Mouse (Mus musculus) lung, embryonic 15.5 days (tissue): Measurements from ENCODE around the gene Prrx2. TPM values are rescaled to one million over a fixed set of nuclear protein-coding genes. Genes with fewer than 3 reads are reported as not detected.
A peak's percentile ranks its signal among the peaks of the same experiment; 100 is the strongest.

Source experiments
- ATAC-seq: fragments of 200-750 bp; cut with Nextera tagmentation; 2 replicates; pipeline ENCODE4 v1.8.0; 2017; ENCODE audit warnings: moderate number of reproducible peaks, borderline replicate concordance; ENCODE audit not compliant: low FRiP score, low TSS enrichment; ENCODE audit errors: extremely low read depth
- H3K27ac ChIP-seq: fragments of 300-500 bp; sonication (generic); 2 replicates; pipeline ENCODE4 v1.5.1; 2015; ENCODE audit warnings: moderate library complexity, mild to moderate bottlenecking, inconsistent platforms
- H3K27me3 ChIP-seq: fragments of 300-500 bp; sonication (generic); 2 replicates; pipeline ENCODE4 v1.6.1; 2015; ENCODE audit warnings: inconsistent platforms
- H3K36me3 ChIP-seq: fragments of 300-500 bp; sonication (generic); 2 replicates; pipeline ENCODE4 v1.6.1; 2015; ENCODE audit warnings: inconsistent platforms
- H3K4me1 ChIP-seq: fragments of 300-500 bp; sonication (generic); 2 replicates; pipeline ENCODE4 v1.6.1; 2015; ENCODE audit warnings: inconsistent platforms
- H3K4me2 ChIP-seq: fragments of 300-500 bp; sonication (generic); 2 replicates; pipeline ENCODE4 v1.6.1; 2015; ENCODE audit warnings: inconsistent platforms, mild to moderate bottlenecking, moderate library complexity
- H3K4me3 ChIP-seq: fragments of 300-500 bp; sonication (generic); 2 replicates; pipeline ENCODE4 v1.5.1; 2015; ENCODE audit warnings: mild to moderate bottlenecking, inconsistent platforms
- H3K9ac ChIP-seq: fragments of 300-500 bp; sonication (generic); 2 replicates; pipeline ENCODE4 v1.6.1; 2015; ENCODE audit warnings: inconsistent platforms
- H3K9me3 ChIP-seq: fragments of 300-500 bp; sonication (generic); 2 replicates; pipeline ENCODE4 v1.6.1; 2016; ENCODE audit warnings: inconsistent platforms
- WGBS: fragments of 180-500 bp; shearing (Covaris S2); methylation state at CpG from one replicate; pipeline ENCODE4 v1.1.7; 2015; 5-methylcytosine and 5-hydroxymethylcytosine counted together
- polyA plus RNA-seq: library from polyadenylated mRNA; unstranded; fragments of >200 nt; fragmentation: Nextera tagmentation; extraction: Ambion mirVana; gene quantifications from 2 replicates; pipeline ENCODE4 v1.2.1, GENCODE M21; 2015

Prrx2 gene
- polyA plus RNA-seq, 1 experiment from 2014 or later = 12.5 TPM

GRCm38 (mm10) chr2:30848184-30848583, 13.4 kb downstream of the Prrx2 start:
- H3K9me3 ChIP-seq = no peaks in the 10 kb centered on the region
- H3K4me2 ChIP-seq = no peak overlapping the region
- 44% methylated on average over 8 of the region's 8 CpGs for WGBS
- no peak overlapping the region for H3K9ac ChIP-seq
- H3K36me3 ChIP-seq = no peaks in the 10 kb centered on the region
- H3K27me3 ChIP-seq = peaks cover 43% of the 10 kb centered on the region
- H3K4me1 ChIP-seq = peaks cover 40% of the 10 kb centered on the region
- H3K4me3 ChIP-seq = no peak overlapping the region
- no peak for ATAC-seq
- H3K27ac ChIP-seq = no peak overlapping the region

DNA sequence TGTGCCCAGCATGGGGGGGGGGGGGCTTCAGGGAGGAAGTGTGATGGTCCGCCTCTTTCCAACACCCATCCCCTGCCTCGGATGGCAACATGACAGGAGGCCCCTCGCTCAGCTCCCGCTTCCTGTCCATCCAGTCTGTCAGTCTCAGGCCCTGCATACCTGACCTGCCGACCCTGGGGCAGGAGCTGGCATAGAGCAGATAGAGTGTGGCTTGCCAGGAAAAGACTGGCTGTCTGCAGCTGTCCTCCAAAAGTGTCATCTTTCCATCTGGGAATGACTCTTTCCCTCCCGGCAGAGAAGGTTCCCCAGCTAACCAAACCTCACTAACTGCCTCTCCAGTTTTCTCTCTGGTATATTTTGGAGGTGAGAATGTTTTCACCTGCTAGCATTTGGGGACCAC, 15.8 kb downstream of the Prrx2 start:
- Histone ChIP-seq H3K4me3 (no peak overlapping the region), H3K27me3 (peaks cover 20% of the 10 kb centered on the region; the same call in 1 of the 2 replicates), H3K9ac (no peak overlapping the region), H3K9me3 (no peaks in the 10 kb centered on the region), H3K4me2 (no peak overlapping the region), H3K4me1 (peaks cover 35% of the 10 kb centered on the region), H3K27ac (no peak overlapping the region), H3K36me3 (no peaks in the 10 kb centered on the region)
- no peak for ATAC-seq
- WGBS = 9% methylated on average over 6 of the region's 6 CpGs

DNA sequence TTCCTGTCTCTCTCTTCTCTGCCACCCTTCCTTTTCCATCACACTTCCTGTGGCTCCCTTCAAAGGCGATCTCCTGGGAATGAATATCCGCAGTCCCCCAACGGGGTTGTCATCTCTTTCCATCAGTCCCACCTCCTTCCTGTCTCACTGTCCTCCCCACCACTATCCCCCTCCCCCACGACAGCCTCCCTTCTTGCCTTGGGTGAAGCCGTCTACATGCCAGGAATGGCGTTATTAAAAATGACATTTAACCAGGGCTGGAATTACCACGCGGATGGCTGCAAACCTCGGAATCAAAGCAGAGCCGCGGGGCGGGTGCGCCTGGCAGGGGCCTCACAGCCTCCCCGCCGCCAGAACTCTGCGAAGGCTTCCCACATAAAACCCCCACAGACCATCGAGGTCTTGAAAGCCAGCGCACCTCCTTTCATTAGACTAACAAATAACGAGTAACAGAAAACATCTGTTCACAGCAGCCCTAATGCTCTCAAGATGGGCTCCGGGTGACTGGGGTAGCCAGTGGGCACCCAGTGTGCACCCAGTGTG, 18.1 kb downstream of the Prrx2 start:
- Histone ChIP-seq H3K4me1 (peaks cover 21% of the 10 kb centered on the region), H3K9me3 (no peaks in the 10 kb centered on the region), H3K36me3 (no peaks in the 10 kb centered on the region), H3K4me2 (peak overlapping the region; percentile 21; the same call in 1 of the 2 replicates), H3K27ac (no peak overlapping the region), H3K27me3 (peaks cover 4% of the 10 kb centered on the region; the same call in 1 of the 2 replicates), H3K9ac (no peak overlapping the region), H3K4me3 (no peak overlapping the region)
- WGBS = 20% methylated on average over 20 of the region's 20 CpGs
- ATAC-seq = no peak

DNA sequence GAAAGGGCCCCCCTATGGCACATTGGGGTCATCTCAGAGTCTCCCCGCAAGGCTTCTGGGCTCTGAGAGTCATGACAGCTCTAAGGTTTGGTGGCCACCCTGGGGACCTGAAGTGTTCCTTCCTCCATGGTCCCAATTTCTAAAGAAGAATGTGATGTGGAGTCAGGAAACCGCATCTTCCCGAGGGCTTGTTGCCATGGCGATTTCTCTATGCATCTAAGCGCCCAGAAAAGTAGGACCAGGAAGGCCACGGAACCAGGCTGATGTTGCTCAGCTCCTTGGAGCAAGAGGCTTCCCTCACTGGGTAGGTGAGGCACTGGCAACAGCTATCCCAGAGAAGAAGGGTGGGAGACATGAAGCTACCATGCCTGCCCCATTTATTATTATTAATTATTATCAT, 22.3 kb downstream of the Prrx2 start:
- Histone ChIP-seq H3K4me1 (peaks cover 11% of the 10 kb centered on the region), H3K36me3 (no peaks in the 10 kb centered on the region), H3K4me3 (no peak overlapping the region), H3K27me3 (no peaks in the 10 kb centered on the region), H3K4me2 (no peak overlapping the region), H3K27ac (no peak overlapping the region), H3K9ac (no peak overlapping the region), H3K9me3 (no peaks in the 10 kb centered on the region)
- 71% methylated on average over 6 of the region's 6 CpGs for WGBS
- ATAC-seq = no peak

- ATAC-seq = no peak
- Histone ChIP-seq H3K4me1 (peaks cover 9% of the 10 kb centered on the region), H3K27ac (no peak overlapping the region), H3K9ac (no peak overlapping the region), H3K4me2 (no peak overlapping the region), H3K9me3 (no peaks in the 10 kb centered on the region), H3K27me3 (peaks cover 15% of the 10 kb centered on the region), H3K36me3 (no peaks in the 10 kb centered on the region), H3K4me3 (no peak overlapping the region)
- 65% methylated on average over 5 of the region's 5 CpGs for WGBS
These were observed 25.0 kb downstream of the Prrx2 start for GRCm38 (mm10) chr2:30859782-30860181.

DNA sequence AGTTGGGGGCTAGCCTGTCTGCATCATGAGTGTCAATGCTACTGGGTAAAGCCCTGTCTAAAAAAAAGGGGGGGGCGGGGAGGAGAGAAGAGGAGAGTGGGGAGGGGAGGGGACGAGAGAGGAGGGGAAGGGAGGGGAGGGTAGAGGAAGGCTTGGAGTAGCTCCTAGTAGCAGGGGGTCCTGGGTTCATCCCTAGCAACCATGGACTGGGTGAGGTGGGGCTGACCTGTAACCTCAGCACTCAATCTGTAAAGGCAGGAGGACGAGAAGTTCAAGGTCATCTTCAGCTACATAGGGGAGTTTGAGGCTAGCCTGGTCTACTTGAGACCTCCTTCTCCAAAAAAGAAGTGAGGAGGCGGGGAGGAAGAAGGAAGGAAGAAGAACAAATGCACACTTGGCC, 27.3 kb downstream of the Prrx2 start:
- WGBS = 62% methylated on average over 4 of the region's 4 CpGs
- H3K36me3 ChIP-seq = no peaks in the 10 kb centered on the region
- H3K4me2 ChIP-seq = no peak overlapping the region
- no peaks in the 10 kb centered on the region for H3K9me3 ChIP-seq
- H3K4me3 ChIP-seq = no peak overlapping the region
- H3K9ac ChIP-seq = no peak overlapping the region
- H3K27me3 ChIP-seq = peaks cover 21% of the 10 kb centered on the region
- H3K4me1 ChIP-seq = peaks cover 14% of the 10 kb centered on the region
- no peak overlapping the region for H3K27ac ChIP-seq
- ATAC-seq = no peak

- no peak for ATAC-seq
- H3K9me3 ChIP-seq = no peaks in the 10 kb centered on the region
- peaks cover 21% of the 10 kb centered on the region for H3K27me3 ChIP-seq
- H3K4me2 ChIP-seq = no peak overlapping the region
- no peak overlapping the region for H3K9ac ChIP-seq
- H3K4me1 ChIP-seq = peaks cover 14% of the 10 kb centered on the region
- no peak overlapping the region for H3K4me3 ChIP-seq
- WGBS = 51% methylated on average over 9 of the region's 9 CpGs
- H3K36me3 ChIP-seq = no peaks in the 10 kb centered on the region
- H3K27ac ChIP-seq = no peak overlapping the region
These were observed 28.8 kb downstream of the Prrx2 start for GRCm38 (mm10) chr2:30863574-30863973.

DNA sequence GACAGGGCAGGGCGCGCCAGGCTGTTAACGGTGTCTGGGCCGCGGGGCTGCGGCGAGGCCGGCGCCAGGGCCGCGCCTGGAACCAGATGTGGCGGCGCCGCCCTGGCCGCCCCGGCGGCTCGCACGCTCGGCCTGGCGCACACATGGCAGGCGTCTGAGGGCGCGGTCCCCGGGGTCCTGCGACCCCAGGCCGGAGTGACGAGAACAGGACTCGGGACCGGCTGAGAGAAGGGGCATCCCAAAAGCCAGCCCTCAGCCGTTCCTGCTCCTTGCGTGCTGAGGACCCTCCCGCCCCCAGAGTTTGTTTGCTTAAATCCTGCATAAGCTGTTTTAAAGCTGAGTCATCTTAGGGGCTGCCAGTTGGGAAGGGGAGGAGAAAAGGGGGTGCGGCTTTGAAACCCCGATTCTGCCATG, 30.2 kb downstream of the Prrx2 start:
- Histone ChIP-seq H3K36me3 (no peaks in the 10 kb centered on the region), H3K27ac (no peak overlapping the region)

GRCm38 (mm10) chr2:30865426-30865825, 30.7 kb downstream of the Prrx2 start:
- WGBS = 61% methylated on average over 3 of the region's 3 CpGs
- H3K9ac ChIP-seq = no peak overlapping the region
- H3K27me3 ChIP-seq = peaks cover 21% of the 10 kb centered on the region
- H3K4me3 ChIP-seq = peak overlapping the region; percentile 34; the same call in 1 of the 2 replicates
- H3K27ac ChIP-seq = no peak overlapping the region
- peaks cover 14% of the 10 kb centered on the region for H3K4me1 ChIP-seq
- ATAC-seq = 0 out of 2 replicates have a peak, but pooled peaks have one; percentile 7
- H3K9me3 ChIP-seq = no peaks in the 10 kb centered on the region
- H3K36me3 ChIP-seq = no peaks in the 10 kb centered on the region
- peak overlapping the region; percentile 68 for H3K4me2 ChIP-seq

More for the DNA sequence above, 30.2 kb downstream of the Prrx2 start:
- peak overlapping the region; percentile 68 for H3K4me2 ChIP-seq
- peaks cover 21% of the 10 kb centered on the region for H3K27me3 ChIP-seq
- 2% methylated on average over 35 of the region's 35 CpGs for WGBS
- peak; percentile 57 for ATAC-seq
- peak overlapping the region; percentile 34 for H3K4me3 ChIP-seq
- no peak overlapping the region for H3K9ac ChIP-seq
- peaks cover 14% of the 10 kb centered on the region for H3K4me1 ChIP-seq
- H3K9me3 ChIP-seq = no peaks in the 10 kb centered on the region

GRCm38 (mm10) chr2:30870863-30871262, 36.1 kb downstream of the Prrx2 start:
- peaks cover 23% of the 10 kb centered on the region for H3K4me1 ChIP-seq
- H3K27me3 ChIP-seq = no peaks in the 10 kb centered on the region
- ATAC-seq = no peak
- H3K36me3 ChIP-seq = no peaks in the 10 kb centered on the region
- no peak overlapping the region for H3K27ac ChIP-seq
- H3K4me3 ChIP-seq = no peak overlapping the region
- no peak overlapping the region for H3K9ac ChIP-seq
- H3K4me2 ChIP-seq = no peak overlapping the region
- H3K9me3 ChIP-seq = no peaks in the 10 kb centered on the region
- WGBS = 64% methylated on average over 8 of the region's 8 CpGs

- Histone ChIP-seq H3K9ac (no peak overlapping the region), H3K36me3 (no peaks in the 10 kb centered on the region), H3K4me2 (no peak overlapping the region), H3K27me3 (no peaks in the 10 kb centered on the region), H3K4me1 (peaks cover 29% of the 10 kb centered on the region), H3K9me3 (no peaks in the 10 kb centered on the region), H3K27ac (no peak overlapping the region), H3K4me3 (no peak overlapping the region)
- no peak for ATAC-seq
- 60% methylated on average over 6 of the region's 6 CpGs for WGBS
These were observed 37.9 kb downstream of the Prrx2 start for GRCm38 (mm10) chr2:30872669-30873068.

DNA sequence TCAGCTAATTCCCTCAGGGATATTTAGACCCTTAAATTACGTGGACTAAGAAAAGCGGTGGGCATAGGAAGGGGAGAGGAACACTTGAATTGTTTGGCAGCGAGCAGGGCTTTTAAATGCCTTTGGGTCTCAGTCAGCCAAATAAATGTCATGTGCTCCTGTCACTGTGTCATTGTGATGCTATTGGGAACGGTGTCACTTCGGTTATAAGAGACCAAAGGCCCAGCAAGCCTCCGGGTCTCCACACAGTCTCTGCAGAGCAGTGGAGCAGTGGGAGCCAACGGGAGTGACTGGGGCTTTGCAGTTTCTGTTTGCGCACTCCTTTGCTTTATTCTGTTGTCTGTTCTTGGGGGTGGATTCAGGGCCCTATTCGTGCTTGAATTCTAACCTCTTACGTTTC, 39.7 kb downstream of the Prrx2 start:
- WGBS = 32% methylated on average over 10 of the region's 10 CpGs
- H3K27me3 ChIP-seq = no peaks in the 10 kb centered on the region
- no peaks in the 10 kb centered on the region for H3K36me3 ChIP-seq
- no peaks in the 10 kb centered on the region for H3K9me3 ChIP-seq
- no peak overlapping the region for H3K4me3 ChIP-seq
- no peak for ATAC-seq
- 0 out of 2 replicates have a peak overlapping the region, but pooled peaks have one; percentile 16 for H3K27ac ChIP-seq
- H3K4me1 ChIP-seq = peaks cover 29% of the 10 kb centered on the region
- no peak overlapping the region for H3K9ac ChIP-seq
- H3K4me2 ChIP-seq = no peak overlapping the region

DNA sequence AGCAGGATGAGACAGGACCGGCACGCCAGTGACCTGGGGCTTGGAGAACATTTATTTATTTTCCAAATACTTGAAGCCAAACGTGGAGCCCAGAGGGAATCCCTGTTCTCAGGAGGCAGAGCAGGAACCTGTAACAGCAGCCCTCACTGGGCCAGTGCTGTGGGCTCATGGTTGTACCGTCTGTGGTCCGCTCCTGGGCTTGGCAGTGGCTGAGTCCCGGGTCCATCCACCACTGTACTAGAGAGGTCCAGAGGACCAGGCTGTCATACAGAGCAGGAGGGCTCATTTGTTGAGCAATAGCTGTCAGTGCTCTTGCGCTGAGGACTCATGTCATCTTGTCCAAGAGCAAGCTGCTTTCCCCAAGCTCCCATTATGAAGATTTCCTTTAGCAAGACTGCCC, 40.3 kb downstream of the Prrx2 start:
- Histone ChIP-seq H3K4me2 (no peak overlapping the region), H3K9ac (no peak overlapping the region), H3K27ac (no peak overlapping the region), H3K36me3 (no peaks in the 10 kb centered on the region), H3K27me3 (no peaks in the 10 kb centered on the region), H3K9me3 (no peaks in the 10 kb centered on the region), H3K4me1 (peaks cover 29% of the 10 kb centered on the region), H3K4me3 (no peak overlapping the region)
- ATAC-seq = no peak
- 54% methylated on average over 7 of the region's 7 CpGs for WGBS
